Mouse (Mus musculus): ENCODE data around the gene Ttll5. TPM values are rescaled to one million over a fixed set of nuclear protein-coding genes. Genes with fewer than 3 reads are reported as not detected.

The Ttll5 gene
- polyA plus RNA-seq, 1 experiment from 2014 or later: 17.7 TPM

GRCm38 (mm10) chr12:85986024-85986423, 161.6 kb downstream of the Ttll5 start:
- Histone ChIP-seq H3K9me3 (ENCODE audit: control insufficient read depth, low read length) (no peaks in the 10 kb centered on the region), H3K4me2 (ENCODE audit: low read length) (no peak overlapping the region), H3K4me1 (replicated peaks; ENCODE audit: control insufficient read depth, insufficient read depth, low read length) (peaks cover 2% of the 10 kb centered on the region; the same call in 1 of the 2 replicates), H3K4me3 (ENCODE audit: low read depth, low read length) (no peak overlapping the region), H3K9ac (ENCODE audit: low read length) (no peak overlapping the region), H3K27ac (ENCODE audit: low read depth) (no peak overlapping the region), H3K27me3 (replicated peaks; ENCODE audit: control insufficient read depth, insufficient read depth, low read length) (no peaks in the 10 kb centered on the region), H3K36me3 (ENCODE audit: control insufficient read depth, insufficient read depth, low read length) (no peaks in the 10 kb centered on the region)
- 74% methylated on average over 7 of the region's 7 CpGs for WGBS
- ATAC-seq (replicated peaks; ENCODE audit: low FRiP score, low TSS enrichment, low read depth) (no peak), DNase-seq (ENCODE audit: low spot score) (no peak)

- no peak overlapping the region for H3K4me2 ChIP-seq (ENCODE audit: low read length)
- no peak for DNase-seq (ENCODE audit: low spot score)
- no peaks in the 10 kb centered on the region for H3K36me3 ChIP-seq (ENCODE audit: control insufficient read depth, insufficient read depth, low read length)
- H3K9ac ChIP-seq (ENCODE audit: low read length): no peak overlapping the region
- no peaks in the 10 kb centered on the region for H3K9me3 ChIP-seq (ENCODE audit: control insufficient read depth, low read length)
- no peak overlapping the region for H3K4me3 ChIP-seq (ENCODE audit: low read depth, low read length)
- H3K27ac ChIP-seq (ENCODE audit: low read depth): no peak overlapping the region
- peaks cover 2% of the 10 kb centered on the region; the same call in 1 of the 2 replicates for H3K4me1 ChIP-seq (replicated peaks; ENCODE audit: control insufficient read depth, insufficient read depth, low read length)
- no peaks in the 10 kb centered on the region for H3K27me3 ChIP-seq (replicated peaks; ENCODE audit: control insufficient read depth, insufficient read depth, low read length)
- ATAC-seq (replicated peaks; ENCODE audit: low FRiP score, low TSS enrichment, low read depth): no peak
- WGBS: 49% methylated on average over 13 of the region's 13 CpGs
Measured at GRCm38 (mm10) chr12:85986540-85987443, 162.3 kb downstream of the Ttll5 start.

- Histone ChIP-seq H3K27me3 (replicated peaks; ENCODE audit: control insufficient read depth, insufficient read depth, low read length) (no peaks in the 10 kb centered on the region), H3K4me1 (replicated peaks; ENCODE audit: control insufficient read depth, insufficient read depth, low read length) (peaks cover 2% of the 10 kb centered on the region; the same call in 1 of the 2 replicates), H3K9me3 (ENCODE audit: control insufficient read depth, low read length) (no peaks in the 10 kb centered on the region), H3K27ac (ENCODE audit: low read depth) (no peak overlapping the region), H3K4me2 (ENCODE audit: low read length) (no peak overlapping the region), H3K4me3 (ENCODE audit: low read depth, low read length) (no peak overlapping the region), H3K36me3 (ENCODE audit: control insufficient read depth, insufficient read depth, low read length) (no peaks in the 10 kb centered on the region), H3K9ac (ENCODE audit: low read length) (no peak overlapping the region)
- ATAC-seq (replicated peaks; ENCODE audit: low FRiP score, low TSS enrichment, low read depth): no peak
- DNase-seq (ENCODE audit: low spot score): no peak
- 83% methylated on average over 5 of the region's 5 CpGs for WGBS
Measured at GRCm38 (mm10) chr12:85987444-85987889, 163.0 kb downstream of the Ttll5 start.

GRCm38 (mm10) chr12:85988121-85988520, 163.7 kb downstream of the Ttll5 start:
- ATAC-seq (replicated peaks; ENCODE audit: low FRiP score, low TSS enrichment, low read depth) (no peak), DNase-seq (ENCODE audit: low spot score) (no peak)
- H3K4me3 ChIP-seq (ENCODE audit: low read depth, low read length): no peak overlapping the region
- no peaks in the 10 kb centered on the region for H3K9me3 ChIP-seq (ENCODE audit: control insufficient read depth, low read length)
- H3K9ac ChIP-seq (ENCODE audit: low read length): no peak overlapping the region
- no peaks in the 10 kb centered on the region for H3K27me3 ChIP-seq (replicated peaks; ENCODE audit: control insufficient read depth, insufficient read depth, low read length)
- no peaks in the 10 kb centered on the region for H3K36me3 ChIP-seq (ENCODE audit: control insufficient read depth, insufficient read depth, low read length)
- H3K4me2 ChIP-seq (ENCODE audit: low read length): no peak overlapping the region
- no peak overlapping the region for H3K27ac ChIP-seq (ENCODE audit: low read depth)
- peaks cover 2% of the 10 kb centered on the region; the same call in 1 of the 2 replicates for H3K4me1 ChIP-seq (replicated peaks; ENCODE audit: control insufficient read depth, insufficient read depth, low read length)
- 94% methylated on average over 4 of the region's 4 CpGs for WGBS

GRCm38 (mm10) chr12:85988818-85989377, 164.4 kb downstream of the Ttll5 start:
- no peak overlapping the region for H3K4me3 ChIP-seq (ENCODE audit: low read depth, low read length)
- DNase-seq (ENCODE audit: low spot score) (no peak), ATAC-seq (replicated peaks; ENCODE audit: low FRiP score, low TSS enrichment, low read depth) (no peak)
- no peak overlapping the region for H3K27ac ChIP-seq (ENCODE audit: low read depth)
- H3K36me3 ChIP-seq (ENCODE audit: control insufficient read depth, insufficient read depth, low read length): no peaks in the 10 kb centered on the region
- 53% methylated on average over 4 of the region's 4 CpGs for WGBS
- no peaks in the 10 kb centered on the region for H3K9me3 ChIP-seq (ENCODE audit: control insufficient read depth, low read length)
- no peak overlapping the region for H3K9ac ChIP-seq (ENCODE audit: low read length)
- peaks cover 2% of the 10 kb centered on the region; the same call in 1 of the 2 replicates for H3K4me1 ChIP-seq (replicated peaks; ENCODE audit: control insufficient read depth, insufficient read depth, low read length)
- no peaks in the 10 kb centered on the region for H3K27me3 ChIP-seq (replicated peaks; ENCODE audit: control insufficient read depth, insufficient read depth, low read length)
- no peak overlapping the region for H3K4me2 ChIP-seq (ENCODE audit: low read length)

- Histone ChIP-seq H3K27me3 (replicated peaks; ENCODE audit: control insufficient read depth, insufficient read depth, low read length) (no peaks in the 10 kb centered on the region), H3K9ac (ENCODE audit: low read length) (no peak overlapping the region), H3K9me3 (ENCODE audit: control insufficient read depth, low read length) (no peaks in the 10 kb centered on the region), H3K36me3 (ENCODE audit: control insufficient read depth, insufficient read depth, low read length) (no peaks in the 10 kb centered on the region), H3K4me1 (replicated peaks; ENCODE audit: control insufficient read depth, insufficient read depth, low read length) (no peaks in the 10 kb centered on the region), H3K4me2 (ENCODE audit: low read length) (no peak overlapping the region), H3K27ac (ENCODE audit: low read depth) (no peak overlapping the region), H3K4me3 (ENCODE audit: low read depth, low read length) (no peak overlapping the region)
- 61% methylated on average over 7 of the region's 7 CpGs for WGBS
- DNase-seq (ENCODE audit: low spot score) (no peak), ATAC-seq (replicated peaks; ENCODE audit: low FRiP score, low TSS enrichment, low read depth) (no peak)
Measured at GRCm38 (mm10) chr12:85992013-85992837, 167.8 kb downstream of the Ttll5 start.

- no peak for ATAC-seq (replicated peaks; ENCODE audit: low FRiP score, low TSS enrichment, low read depth)
- H3K4me3 ChIP-seq (ENCODE audit: low read depth, low read length): no peak overlapping the region
- H3K4me1 ChIP-seq (replicated peaks; ENCODE audit: control insufficient read depth, insufficient read depth, low read length): no peaks in the 10 kb centered on the region
- no peaks in the 10 kb centered on the region for H3K36me3 ChIP-seq (ENCODE audit: control insufficient read depth, insufficient read depth, low read length)
- no peak overlapping the region for H3K27ac ChIP-seq (ENCODE audit: low read depth)
- no peak overlapping the region for H3K4me2 ChIP-seq (ENCODE audit: low read length)
- 89% methylated on average over 2 of the region's 2 CpGs for WGBS
- no peak for DNase-seq (ENCODE audit: low spot score)
- no peaks in the 10 kb centered on the region for H3K27me3 ChIP-seq (replicated peaks; ENCODE audit: control insufficient read depth, insufficient read depth, low read length)
- no peaks in the 10 kb centered on the region for H3K9me3 ChIP-seq (ENCODE audit: control insufficient read depth, low read length)
- H3K9ac ChIP-seq (ENCODE audit: low read length): no peak overlapping the region
Measured at GRCm38 (mm10) chr12:85992838-85993234, 168.4 kb downstream of the Ttll5 start.

- Histone ChIP-seq H3K36me3 (ENCODE audit: control insufficient read depth, insufficient read depth, low read length) (no peaks in the 10 kb centered on the region), H3K4me1 (replicated peaks; ENCODE audit: control insufficient read depth, insufficient read depth, low read length) (no peaks in the 10 kb centered on the region), H3K4me2 (ENCODE audit: low read length) (no peak overlapping the region), H3K27me3 (replicated peaks; ENCODE audit: control insufficient read depth, insufficient read depth, low read length) (no peaks in the 10 kb centered on the region), H3K9ac (ENCODE audit: low read length) (no peak overlapping the region), H3K9me3 (ENCODE audit: control insufficient read depth, low read length) (no peaks in the 10 kb centered on the region), H3K4me3 (ENCODE audit: low read depth, low read length) (no peak overlapping the region), H3K27ac (ENCODE audit: low read depth) (no peak overlapping the region)
- 63% methylated on average over 5 of the region's 5 CpGs for WGBS
- DNase-seq (ENCODE audit: low spot score) (no peak), ATAC-seq (replicated peaks; ENCODE audit: low FRiP score, low TSS enrichment, low read depth) (no peak)
Measured at GRCm38 (mm10) chr12:85993790-85994360, 169.4 kb downstream of the Ttll5 start.
